Mouse (Mus musculus) thymus, adult 18-20 months (tissue): ENCODE results near the gene Dnm3.

Experiments used
- DNase-seq, 2 experiments: peaks; one replicate each; pipeline ENCODE4 v3.0.0; 2022; ENCODE audit warnings: mixed read lengths in 2 of 2

The Dnm3 gene

DNA sequence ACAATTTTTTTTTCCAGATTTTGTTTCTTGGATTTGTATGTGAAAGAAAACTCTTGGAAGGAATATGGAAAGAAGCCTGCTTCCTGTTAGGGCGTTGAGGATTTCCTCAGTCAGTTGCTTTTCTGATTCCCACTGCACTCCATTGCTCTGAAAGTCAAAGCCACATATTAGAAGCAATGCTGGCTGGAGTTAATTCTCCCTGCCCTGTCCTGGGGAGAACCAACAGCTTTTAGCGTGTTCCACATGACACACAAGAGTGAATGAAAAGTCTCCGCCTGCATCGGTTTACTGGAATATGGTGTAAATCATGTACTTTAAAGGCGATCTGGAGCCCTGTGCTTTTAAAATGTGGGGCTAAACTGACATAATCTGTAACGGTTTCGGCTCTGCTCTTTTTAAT, 424.6 kb downstream of the Dnm3 start:
- DNase-seq = no peak

DNA sequence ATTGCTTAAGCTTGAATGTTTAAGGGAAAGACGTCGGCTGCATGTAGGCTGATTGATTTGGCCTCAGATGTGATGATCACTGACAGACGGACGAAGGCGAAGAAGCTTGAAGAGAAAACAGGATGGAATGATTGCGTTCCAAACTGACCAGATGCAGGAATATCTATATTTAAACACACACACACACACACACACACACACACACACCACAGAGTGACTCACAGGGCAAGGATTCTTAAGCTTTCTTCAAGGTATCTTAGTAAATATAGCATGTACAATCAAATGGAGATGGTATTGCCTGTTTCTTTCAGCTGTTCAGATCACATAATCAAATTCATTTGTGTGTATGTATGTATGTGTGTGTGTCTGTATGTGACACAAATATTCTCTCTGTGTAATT, 425.1 kb downstream of the Dnm3 start:
- no peak for DNase-seq

DNA sequence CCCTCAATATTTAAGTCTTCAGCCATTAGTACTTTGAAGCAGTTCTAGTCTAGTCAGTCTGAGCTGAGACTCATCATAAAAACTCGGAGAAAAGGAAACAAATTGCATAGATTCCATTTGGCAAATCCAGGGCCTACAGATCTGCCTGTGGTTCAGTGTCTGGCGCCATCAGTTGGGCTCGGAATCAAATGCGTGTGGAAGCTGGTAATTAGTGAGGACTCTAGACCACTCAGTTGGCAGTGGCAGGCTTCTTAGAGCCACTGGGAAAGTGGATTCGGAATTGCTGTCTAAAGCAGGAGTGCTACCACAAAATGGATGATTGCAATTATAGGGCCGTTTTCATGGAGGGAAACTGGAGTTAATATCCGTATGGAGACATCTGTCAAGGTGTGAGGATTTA, 425.7 kb downstream of the Dnm3 start:
- DNase-seq = no peak

DNA sequence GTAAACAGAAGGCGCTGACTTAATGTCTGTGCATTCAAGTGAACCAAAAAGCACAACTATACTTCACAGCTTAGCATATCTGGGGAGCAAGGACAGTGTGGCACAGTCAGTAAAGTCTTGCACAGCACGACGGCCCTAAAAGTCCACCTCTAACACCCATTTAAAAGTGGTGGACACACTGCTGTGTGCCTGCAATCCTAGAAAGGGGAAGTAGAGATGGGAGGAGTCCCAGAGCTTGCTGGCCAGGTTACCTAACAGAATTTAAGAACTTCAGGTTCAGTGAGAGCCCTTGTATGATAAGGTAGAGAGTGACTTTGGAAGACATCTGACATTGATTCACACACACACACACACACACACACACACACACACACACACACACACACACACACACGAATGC, 426.1 kb downstream of the Dnm3 start:
- no peak for DNase-seq

DNA sequence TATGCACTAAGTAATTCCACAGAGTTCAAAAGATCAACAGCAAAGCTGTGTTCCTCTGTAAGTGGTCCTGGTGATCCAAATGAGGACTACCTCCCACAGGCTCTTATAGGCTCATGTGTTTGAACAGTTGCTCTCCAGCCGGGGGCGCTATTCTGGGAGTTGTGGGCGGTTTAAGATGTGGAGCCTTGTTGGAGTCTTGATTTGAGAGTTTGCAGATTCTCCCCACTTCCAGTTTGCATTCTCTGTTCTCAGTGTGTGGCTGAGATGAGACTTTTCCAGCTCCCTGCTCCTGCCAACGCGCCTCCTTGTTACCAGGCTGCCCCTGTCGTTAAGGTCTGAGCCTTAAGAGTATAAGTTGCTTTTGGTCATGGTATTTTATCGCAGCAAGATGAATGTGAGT, 430.2 kb downstream of the Dnm3 start:
- DNase-seq = no peak

DNA sequence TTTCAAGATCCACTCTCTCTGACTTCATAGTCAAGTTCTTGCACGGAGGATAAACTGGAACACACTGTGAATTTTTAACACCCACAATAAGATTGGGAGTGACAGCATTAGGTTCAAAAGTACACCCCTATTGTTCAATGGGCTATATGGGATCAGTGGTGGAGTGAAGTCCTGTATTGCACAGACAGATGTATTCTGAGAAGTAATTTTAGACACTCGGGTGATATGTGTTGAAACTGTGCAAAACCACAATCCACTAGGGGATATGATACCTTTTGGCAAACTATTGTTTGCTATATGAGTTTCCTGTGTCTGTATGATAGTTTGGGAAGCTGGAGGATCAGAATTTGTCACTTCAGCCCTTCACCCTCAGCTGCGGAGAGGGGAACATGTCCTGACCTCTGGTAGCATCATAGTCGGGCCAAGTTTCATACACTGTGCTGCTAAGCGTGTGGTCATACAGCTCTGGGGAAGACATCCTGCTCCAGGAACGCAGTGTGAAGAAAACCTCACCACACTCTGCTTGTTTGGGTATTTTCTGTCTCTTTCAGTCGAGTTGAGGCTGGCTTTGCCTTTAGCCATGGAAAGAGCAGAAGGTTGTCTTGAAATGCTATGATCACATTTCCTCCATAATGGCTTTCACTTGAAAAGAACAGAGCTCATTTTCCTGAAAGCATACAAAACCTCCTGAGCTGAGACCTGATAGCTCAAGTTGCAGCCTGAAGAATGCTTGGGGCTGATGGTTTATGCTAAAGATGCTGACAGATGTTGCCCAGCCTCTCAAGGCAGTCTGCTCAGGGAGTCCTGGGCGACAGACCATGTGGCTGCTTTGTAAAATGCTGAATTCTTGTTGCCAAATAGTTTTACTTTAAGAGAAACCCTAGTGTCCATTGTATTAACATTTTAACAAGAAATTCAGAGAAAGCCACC, 433.8 kb downstream of the Dnm3 start:
- DNase-seq = no peak

DNA sequence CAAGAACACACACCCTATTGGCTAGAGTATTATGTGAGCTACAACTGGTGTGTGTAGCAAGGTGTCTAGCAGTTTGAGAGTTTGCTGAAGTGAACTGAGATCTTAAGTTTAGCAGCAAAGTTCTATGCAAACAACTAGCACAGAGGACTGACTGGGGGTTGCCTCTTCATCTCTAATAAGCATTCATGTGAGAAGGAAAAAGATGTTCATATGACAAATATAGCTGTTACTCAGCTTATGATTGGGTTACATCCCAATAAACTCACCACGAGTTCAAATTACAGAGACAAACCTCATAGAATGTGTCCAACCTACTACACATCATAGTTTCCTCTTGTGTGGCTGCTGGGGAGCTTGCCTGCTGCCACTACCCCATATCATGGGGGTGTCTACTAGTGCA, 434.6 kb downstream of the Dnm3 start:
- no peak for DNase-seq

DNA sequence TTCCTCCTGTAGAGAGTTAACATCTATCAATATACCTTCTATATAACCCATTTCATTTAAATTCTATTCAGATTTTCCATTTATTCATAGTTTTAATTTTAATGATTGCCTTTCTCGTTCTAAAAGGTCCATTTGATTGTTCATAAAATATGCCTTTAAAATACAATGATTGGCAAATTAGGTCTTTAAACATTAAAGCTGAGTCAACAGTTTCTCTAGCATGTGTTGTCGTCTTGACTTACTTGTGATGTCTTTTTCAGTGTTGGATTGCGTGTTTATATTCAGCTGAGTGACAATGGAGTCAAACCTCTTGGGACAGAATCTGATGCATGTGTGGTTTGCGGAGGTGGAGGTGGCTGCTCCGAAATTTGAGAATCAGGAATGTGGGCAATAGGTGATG, 435.4 kb downstream of the Dnm3 start:
- DNase-seq = no peak

DNA sequence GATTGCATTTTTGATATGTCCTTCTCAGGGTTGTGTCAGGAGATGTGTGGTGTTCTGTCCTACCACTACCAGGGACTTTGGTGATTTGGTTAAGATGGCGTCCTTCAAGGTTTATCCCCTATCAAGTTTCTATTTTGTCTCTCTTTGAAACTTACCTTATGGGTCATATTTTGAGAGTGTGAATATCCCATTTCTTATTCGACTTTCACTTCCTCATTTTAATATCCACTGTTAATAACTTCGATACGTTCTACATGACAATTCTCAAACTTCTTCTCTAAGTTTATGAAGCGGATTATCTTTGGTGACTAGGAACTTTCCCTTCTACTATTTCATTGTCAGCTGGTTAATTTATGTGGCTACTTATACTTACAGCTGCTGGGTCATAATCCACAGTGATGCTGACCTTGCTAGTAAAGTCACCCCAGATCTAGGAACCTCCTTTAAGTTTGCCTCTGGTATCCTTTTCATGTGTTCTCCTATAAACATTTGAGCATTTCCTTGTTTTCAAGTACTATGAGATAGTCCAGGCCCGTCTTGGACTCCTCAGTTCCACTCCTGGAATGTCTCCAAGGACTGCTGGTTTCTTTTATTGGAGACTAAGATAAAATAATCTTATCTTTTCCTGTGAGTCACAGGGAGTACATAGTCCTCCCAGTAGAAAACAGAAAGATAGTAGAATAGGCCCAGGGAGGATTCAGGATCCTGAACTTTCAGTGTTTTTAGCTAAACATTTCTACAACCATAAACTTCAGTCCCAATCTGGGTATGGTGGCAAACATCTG, 437.2 kb downstream of the Dnm3 start:
- no peak for DNase-seq

DNA sequence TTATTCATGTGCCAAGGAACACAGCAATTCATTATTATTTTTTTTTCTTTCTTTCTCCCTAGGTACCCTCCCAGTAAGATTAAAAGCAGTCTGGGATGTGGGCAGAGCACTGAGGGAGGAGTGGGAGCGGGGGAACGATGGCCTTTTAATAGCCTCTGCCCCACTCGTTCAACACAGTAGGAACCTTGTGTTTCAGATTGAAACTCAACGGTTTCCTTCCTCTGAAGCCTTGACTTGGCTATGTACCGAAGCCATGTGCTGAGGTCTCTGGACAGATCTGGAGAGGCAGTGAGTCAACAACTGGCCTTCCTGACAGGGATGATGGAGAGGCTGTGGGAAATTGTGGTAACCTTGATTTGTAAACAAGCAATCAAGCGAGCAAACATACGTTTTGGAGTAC, 438.0 kb downstream of the Dnm3 start:
- DNase-seq = no peak

DNA sequence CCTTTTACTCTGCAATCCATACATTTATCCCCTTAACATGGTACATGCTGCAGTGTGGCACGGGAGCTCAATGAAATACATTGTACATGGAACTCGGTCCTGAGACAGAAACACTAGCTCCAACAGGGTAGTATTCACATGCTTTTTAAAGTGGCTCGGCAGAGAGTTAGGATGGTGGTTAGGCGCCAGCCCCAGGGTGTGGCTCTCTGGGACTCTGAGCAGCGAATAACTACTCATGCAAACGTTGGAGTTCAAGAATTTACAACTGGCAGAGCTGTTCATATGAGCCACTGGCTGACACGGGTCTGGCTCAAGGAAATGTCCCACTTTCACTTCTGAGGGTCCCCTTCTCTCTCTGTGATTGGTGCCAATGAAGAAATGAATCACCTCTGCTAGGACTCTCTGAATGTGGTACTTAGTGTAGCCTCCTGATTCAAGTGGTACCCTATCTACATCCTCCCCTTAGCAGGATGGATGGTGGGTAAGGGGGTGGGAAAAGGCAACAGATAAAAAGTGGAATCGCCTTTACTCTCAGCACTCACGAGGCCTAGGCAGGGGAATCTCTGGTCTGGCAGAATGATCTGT, 438.7 kb downstream of the Dnm3 start:
- no peak for DNase-seq

DNA sequence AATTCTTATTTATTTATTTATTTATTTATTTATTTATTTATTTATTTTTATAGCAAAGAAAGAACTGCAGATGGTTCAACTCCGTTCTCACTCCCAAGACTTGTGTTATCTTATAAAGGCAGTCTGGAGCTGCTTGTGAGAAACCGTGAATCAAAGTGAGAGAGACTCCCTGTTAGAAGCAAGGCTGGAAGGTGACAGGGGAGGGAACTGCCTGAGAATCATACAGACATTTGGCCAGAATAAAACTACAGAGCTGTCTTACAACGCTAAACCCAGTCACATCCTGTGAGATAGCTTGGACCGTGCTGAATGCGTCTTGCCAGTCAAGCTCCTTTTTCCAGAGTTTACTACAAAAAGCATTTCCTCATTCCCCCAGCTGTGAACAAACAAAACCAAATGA, 439.4 kb downstream of the Dnm3 start:
- no peak for DNase-seq

DNA sequence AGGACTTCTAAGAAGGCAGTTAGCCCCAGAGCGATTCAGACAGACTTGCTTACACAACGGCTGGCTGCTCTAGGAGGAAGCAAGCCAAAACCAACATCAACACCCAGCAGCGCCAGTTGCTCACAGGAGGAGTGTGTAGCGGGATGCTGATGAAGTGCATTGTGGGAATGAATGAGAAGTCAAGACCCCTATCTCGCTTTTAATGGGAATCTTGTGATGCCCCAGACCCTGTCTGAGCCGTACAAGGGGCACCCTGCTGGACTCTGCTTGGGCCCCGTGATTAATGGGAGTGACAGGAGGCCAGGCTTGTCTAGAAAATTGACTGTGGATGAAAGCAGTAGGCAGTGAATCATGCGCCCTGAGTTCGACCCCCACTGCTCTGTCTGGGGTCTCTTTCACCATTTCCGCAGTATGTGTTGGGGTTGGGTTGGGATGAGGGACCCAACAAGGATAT, 439.8 kb downstream of the Dnm3 start:
- no peak for DNase-seq

DNA sequence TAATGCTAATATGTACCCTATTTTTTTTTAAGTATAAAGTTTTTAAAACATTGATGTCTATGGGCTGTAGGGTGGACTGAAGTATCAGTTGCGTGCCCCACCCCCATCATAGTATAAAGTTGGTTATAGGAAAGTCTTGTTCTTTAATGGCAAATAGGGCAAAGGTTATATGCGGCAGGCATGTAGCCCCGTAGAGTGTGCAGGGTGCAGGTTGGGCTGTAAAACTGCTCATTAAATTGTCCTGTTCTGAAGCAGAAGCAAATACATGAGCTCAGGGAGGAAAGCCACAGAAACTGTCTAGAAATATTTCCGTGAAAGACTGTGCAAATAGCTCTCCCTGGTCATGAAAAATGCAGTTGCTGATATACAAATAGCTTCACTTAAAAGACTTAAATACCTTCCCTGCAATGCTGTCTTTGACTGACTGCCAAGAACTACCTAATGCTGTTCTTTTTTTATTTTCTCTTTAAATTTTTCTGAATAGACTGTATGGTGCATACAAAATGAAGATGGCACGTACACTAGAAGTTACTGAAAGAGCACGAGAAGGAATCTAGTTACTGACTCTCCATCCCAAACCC, 440.6 kb downstream of the Dnm3 start:
- no peak for DNase-seq

DNA sequence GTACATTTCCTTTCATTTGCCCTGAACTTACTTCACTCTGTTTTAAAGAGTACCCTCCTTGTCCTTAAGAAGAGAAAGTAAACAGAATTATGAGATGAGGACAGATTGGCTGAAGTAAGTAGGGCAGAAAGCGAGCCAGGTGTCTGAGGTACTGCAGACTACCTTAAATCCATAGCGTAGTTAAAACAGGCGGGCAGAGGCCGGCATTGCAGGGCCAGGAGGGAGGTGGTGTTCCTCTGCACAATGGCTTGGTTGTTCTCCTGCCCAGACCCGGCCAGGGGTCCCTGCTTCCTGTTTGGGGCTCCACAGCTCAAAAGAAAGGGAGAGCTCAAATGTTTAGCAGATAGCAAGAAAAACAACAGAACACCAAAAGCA, 441.4 kb downstream of the Dnm3 start:
- DNase-seq = no peak

DNA sequence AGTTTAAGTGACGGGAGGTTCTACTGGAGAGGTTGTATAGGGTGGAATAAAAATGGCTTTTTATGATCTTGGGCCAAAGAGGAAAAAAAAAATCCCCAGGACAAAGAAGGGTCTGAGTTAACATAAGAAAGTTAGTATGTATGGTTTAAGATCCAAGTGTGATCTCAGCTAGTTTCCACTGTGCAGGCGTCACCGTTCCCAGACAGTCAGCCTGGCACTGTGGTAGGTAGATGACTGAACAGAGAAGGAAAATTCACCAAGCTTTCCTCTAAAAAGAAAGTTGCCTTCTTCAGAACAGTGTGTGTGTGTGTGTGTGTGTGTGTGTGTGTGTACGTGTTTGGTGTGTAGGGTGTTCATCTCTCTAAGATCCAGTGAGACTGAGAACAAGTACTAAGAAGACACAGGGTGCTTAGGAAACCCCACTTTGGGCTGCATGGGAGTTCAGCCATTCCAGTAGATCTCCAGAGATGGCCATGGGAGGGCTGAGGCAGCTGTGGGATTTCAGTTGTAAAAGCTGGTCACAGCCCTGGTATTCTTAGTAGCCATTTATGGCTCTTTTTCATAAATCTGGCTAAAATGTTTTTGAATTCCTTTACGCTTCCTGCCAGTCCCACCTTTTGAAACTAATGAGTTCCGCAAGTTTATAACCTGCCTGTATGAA, 441.9 kb downstream of the Dnm3 start:
- no peak for DNase-seq

DNA sequence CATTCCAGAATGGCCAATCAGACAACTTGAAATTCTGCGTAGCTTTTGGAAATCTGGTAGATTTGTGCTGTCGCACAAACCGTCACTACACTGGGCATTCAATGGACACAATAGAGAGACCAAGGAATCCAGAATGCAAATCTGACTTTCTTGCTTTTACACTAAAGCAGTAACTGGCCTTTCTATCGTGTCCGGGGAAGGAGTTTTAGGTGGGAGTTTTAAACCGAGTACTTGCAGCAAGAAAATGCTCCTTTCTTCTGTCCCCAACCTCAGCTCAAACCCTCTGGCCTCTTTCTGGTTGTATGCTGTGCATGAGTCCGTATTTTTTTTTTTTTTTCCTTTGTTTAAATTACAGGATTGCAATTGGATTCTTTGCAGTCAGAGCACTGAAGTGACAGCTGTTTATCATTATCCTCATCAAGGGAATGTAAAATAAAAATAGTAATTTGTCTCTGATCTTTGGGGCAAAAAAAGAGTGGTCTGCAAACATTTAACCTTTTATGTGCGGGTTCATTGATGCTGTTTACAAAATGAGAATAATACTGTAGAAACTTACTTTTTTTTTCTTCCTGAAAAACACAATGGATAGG, 454.1 kb downstream of the Dnm3 start:
- no peak for DNase-seq

DNA sequence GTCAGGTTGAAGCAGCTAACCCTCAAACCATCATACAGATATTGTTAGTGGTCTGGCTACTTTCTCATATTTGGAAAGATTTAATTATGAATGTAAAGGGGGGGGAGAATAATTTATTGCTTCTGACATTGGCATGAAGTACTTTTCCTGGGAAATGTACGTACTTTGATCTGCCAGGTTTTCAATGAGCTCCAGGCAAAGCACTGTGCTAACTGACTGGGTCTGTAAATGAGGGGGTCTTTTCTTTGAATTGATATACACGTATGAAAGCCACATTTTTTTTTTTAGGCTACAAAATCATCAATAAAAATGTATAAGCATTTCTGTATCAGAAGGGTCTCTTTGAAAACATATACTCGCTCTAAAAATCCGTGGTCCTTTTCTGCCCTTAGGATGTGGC, 457.1 kb downstream of the Dnm3 start:
- no peak for DNase-seq

DNA sequence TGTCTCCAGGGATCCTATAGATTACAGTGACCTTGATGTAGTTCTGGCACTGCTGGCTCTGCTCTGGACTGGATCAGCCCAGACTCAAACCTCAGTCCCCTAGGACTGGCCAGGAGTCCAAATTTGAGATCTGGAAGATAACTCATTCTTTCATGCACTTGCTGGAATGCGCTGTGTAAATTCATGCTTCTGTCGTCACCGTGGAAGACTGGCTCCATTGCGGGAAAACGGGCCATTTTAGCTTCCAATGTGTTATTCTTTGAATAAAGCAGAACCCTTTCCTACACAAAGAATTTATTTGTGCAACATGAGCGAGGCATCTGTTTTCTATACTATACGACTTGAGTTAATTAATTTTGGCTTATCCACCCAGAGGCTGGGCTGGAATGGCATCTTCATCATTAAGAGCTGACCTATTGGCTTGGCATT, 457.5 kb downstream of the Dnm3 start:
- DNase-seq = no peak

DNA sequence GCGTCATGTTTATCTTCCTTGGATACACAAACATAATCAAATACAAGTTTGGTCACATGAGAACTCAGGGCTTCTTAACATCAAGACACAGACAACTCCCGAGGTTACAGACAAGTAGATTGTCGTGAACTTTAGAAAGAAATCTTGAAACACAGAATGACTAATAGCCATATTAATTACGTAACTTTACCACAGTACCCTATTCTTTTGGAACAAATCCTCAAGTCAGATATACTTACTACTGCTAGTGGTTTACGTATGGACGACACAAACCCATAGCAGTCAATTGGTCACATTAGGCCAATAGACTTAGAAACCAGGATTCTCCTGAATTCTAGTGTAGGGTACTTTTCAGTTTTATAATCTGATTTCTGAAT, 459.2 kb downstream of the Dnm3 start:
- no peak for DNase-seq

DNA sequence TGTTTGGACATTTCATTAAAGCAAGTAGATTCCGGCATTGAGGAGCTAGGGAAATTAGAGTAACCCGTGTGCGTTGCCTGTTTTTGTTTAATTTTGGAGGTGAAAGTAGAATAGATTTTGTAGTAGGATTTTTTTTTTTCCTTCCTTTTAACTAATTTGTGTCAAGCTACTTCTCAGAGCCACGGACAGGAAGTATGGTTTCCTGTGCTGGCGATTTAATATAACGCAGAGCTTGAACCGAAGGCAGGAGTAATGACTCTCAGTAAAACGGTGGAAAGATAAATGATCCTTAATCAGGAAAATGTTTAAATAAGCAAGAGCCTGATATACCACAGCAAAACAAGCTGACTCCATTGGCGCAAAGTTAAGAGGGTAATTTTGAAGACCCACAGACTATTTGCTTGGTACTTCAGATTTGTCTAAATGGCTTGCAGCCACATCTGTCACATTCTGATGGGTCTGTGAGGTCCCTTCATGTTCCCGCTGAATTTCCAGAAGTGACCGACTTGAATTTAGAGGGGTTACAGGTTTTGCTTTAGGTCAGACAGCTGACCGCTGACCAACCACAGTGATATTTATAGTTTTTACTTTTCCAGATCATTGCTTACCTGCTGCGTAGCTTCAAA, 459.7 kb downstream of the Dnm3 start:
- DNase-seq = no peak

DNA sequence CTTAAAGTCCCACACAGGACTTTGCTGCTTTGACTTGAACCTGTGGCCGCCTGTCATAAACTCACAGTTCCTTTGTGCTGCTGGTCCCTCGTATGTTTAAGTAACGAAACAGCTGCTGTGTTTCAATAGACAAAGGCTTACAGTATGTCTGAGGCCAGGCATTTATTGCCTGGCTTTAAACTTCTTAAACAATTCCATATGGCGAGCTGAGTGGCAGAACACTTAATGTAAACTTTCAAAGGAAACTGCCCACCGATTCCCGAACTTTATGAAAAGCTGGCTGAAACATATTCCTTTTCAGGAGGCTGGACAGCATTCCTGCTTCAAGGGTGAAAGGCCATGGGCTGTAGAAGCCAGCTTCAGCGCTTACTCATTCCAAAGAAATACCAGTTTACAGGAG, 460.9 kb downstream of the Dnm3 start:
- DNase-seq = no peak
